Mouse (Mus musculus): Measurements from ENCODE around the gene Apof.

Apof gene

GRCm38 (mm10) chr10:128268371-128268770 is at the start of gene Apof:
TSS of gene Apof (plus strand) at chr10:128268671.
- no peak for DNase-seq

GRCm38 (mm10) chr10:128221533-128222286 is 46.8 kb upstream of the Apof start:
- no peak for DNase-seq

GRCm38 (mm10) chr10:128225064-128225463 is 43.4 kb upstream of the Apof start:
- no peak for DNase-seq

- DNase-seq = no peak
Measured at GRCm38 (mm10) chr10:128225538-128225937, 42.9 kb upstream of the Apof start, which contains the start of gene Mip. TSS of gene Mip (plus strand) at chr10:128225838.

GRCm38 (mm10) chr10:128227592-128227991 is 40.9 kb upstream of the Apof start:
- no peak for DNase-seq

- no peak for DNase-seq
Measured at GRCm38 (mm10) chr10:128228009-128228408, 40.5 kb upstream of the Apof start.

GRCm38 (mm10) chr10:128230582-128230981 is 37.9 kb upstream of the Apof start:
- DNase-seq = no peak

- DNase-seq = no peak
Measured at GRCm38 (mm10) chr10:128231146-128231545, 37.3 kb upstream of the Apof start.

- DNase-seq = peak; percentile 94 to 95
Measured at GRCm38 (mm10) chr10:128231697-128232419, 36.6 kb upstream of the Apof start, which contains the start of gene Timeless. TSS of gene Timeless (plus strand) at chr10:128232065.

- peak; percentile 74 to 87 for DNase-seq
Measured at GRCm38 (mm10) chr10:128232420-128232985, 36.0 kb upstream of the Apof start.

- no peak for DNase-seq
Measured at GRCm38 (mm10) chr10:128236321-128236720, 32.1 kb upstream of the Apof start.

GRCm38 (mm10) chr10:128237807-128238480 is 30.5 kb upstream of the Apof start:
- DNase-seq = peak; percentile 51 to 55

- no peak for DNase-seq
Measured at GRCm38 (mm10) chr10:128239140-128239539, 29.3 kb upstream of the Apof start.

GRCm38 (mm10) chr10:128240131-128240530 is 28.3 kb upstream of the Apof start:
- DNase-seq = no peak

GRCm38 (mm10) chr10:128243252-128243651 is 25.2 kb upstream of the Apof start:
- DNase-seq = no peak

- DNase-seq = no peak
Measured at GRCm38 (mm10) chr10:128244121-128244520, 24.4 kb upstream of the Apof start.

GRCm38 (mm10) chr10:128247020-128247732 is 21.3 kb upstream of the Apof start:
- no peak for DNase-seq

GRCm38 (mm10) chr10:128250565-128250964 is 17.9 kb upstream of the Apof start:
- no peak for DNase-seq

GRCm38 (mm10) chr10:128253677-128254255 is 14.7 kb upstream of the Apof start, which contains the start of gene Apon:
TSS of gene Apon (plus strand) at chr10:128254096.
- no peak for DNase-seq

GRCm38 (mm10) chr10:128255925-128256324 is 12.5 kb upstream of the Apof start:
- no peak for DNase-seq

GRCm38 (mm10) chr10:128256328-128256727 is 12.1 kb upstream of the Apof start:
- no peak for DNase-seq

- no peak for DNase-seq
Measured at GRCm38 (mm10) chr10:128258953-128259352, 9.5 kb upstream of the Apof start.
